Mouse (Mus musculus): ENCODE data around the gene Fzr1.

Fzr1 gene

GRCm38 (mm10) chr10:81382039-81382438 is 3.7 kb upstream of the Fzr1 start:
- no peak for DNase-seq (ENCODE audit: low spot score)

- DNase-seq (ENCODE audit: low spot score): no peak
These were observed 1.6 kb upstream of the Fzr1 start for GRCm38 (mm10) chr10:81379809-81380378.

- DNase-seq (ENCODE audit: low spot score): no peak
These were observed 852 bp upstream of the Fzr1 start for GRCm38 (mm10) chr10:81379183-81379553.

- DNase-seq (ENCODE audit: low spot score): peak; percentile 100
These were observed 352 bp upstream of the Fzr1 start for GRCm38 (mm10) chr10:81378553-81379182.

- DNase-seq (ENCODE audit: low spot score): no peak
These were observed 1.0 kb downstream of the Fzr1 start for GRCm38 (mm10) chr10:81377362-81377664.

- no peak for DNase-seq (ENCODE audit: low spot score)
These were observed 1.6 kb downstream of the Fzr1 start for GRCm38 (mm10) chr10:81376561-81377361.

- DNase-seq (ENCODE audit: low spot score): no peak
These were observed 3.0 kb downstream of the Fzr1 start for GRCm38 (mm10) chr10:81375322-81375721.

- no peak for DNase-seq (ENCODE audit: low spot score)
These were observed 11.2 kb downstream of the Fzr1 start for GRCm38 (mm10) chr10:81367207-81367495.

GRCm38 (mm10) chr10:81366477-81367206 is 11.7 kb downstream of the Fzr1 start:
- DNase-seq (ENCODE audit: low spot score): no peak

- no peak for DNase-seq (ENCODE audit: low spot score)
These were observed 12.4 kb downstream of the Fzr1 start, which contains the start of gene 4930404N11Rik for GRCm38 (mm10) chr10:81365672-81366476. Gene 4930404N11Rik (minus strand): TSS chr10:81365816.

GRCm38 (mm10) chr10:81365073-81365472 is 13.2 kb downstream of the Fzr1 start:
- no peak for DNase-seq (ENCODE audit: low spot score)

- no peak for DNase-seq (ENCODE audit: low spot score)
These were observed 13.7 kb downstream of the Fzr1 start for GRCm38 (mm10) chr10:81364666-81365065.

- no peak for DNase-seq (ENCODE audit: low spot score)
These were observed 14.6 kb downstream of the Fzr1 start for GRCm38 (mm10) chr10:81363436-81364346.

GRCm38 (mm10) chr10:81362336-81362949 is 15.9 kb downstream of the Fzr1 start:
- DNase-seq (ENCODE audit: low spot score): no peak

- DNase-seq (ENCODE audit: low spot score): no peak
These were observed 17.6 kb downstream of the Fzr1 start for GRCm38 (mm10) chr10:81360721-81361120.

- no peak for DNase-seq (ENCODE audit: low spot score)
These were observed 19.5 kb downstream of the Fzr1 start for GRCm38 (mm10) chr10:81358841-81359240.

- no peak for DNase-seq (ENCODE audit: low spot score)
These were observed 20.1 kb downstream of the Fzr1 start for GRCm38 (mm10) chr10:81358209-81358608.

GRCm38 (mm10) chr10:81356991-81357844 is 21.1 kb downstream of the Fzr1 start, which contains the start of gene Mfsd12:
Gene Mfsd12 (plus strand): TSS chr10:81357491.
- DNase-seq (ENCODE audit: low spot score): peak; percentile 77

GRCm38 (mm10) chr10:81356352-81356990 is 21.8 kb downstream of the Fzr1 start:
- DNase-seq (ENCODE audit: low spot score): no peak

All from left cerebral cortex, adult 11 months (tissue).